Mouse (Mus musculus) gastrocnemius, postnatal 14 days (tissue): ENCODE data around the gene Gm42421. TPM values are rescaled to one million over a fixed set of nuclear protein-coding genes. Genes with fewer than 3 reads are reported as not detected.

Experiments used
- DNase-seq: peaks from one replicate; pipeline ENCODE4 v3.0.0; 2021; ENCODE audit warnings: mixed read lengths
- intact Hi-C: fragments of 180-260 bp; cut with DNase I; formaldehyde crosslinking; loops from one replicate; pipeline ENCODE4 v1.15.1; 2025; ENCODE audit warnings: low total_unique reads
- total RNA-seq, 2 experiments: library from RNA; stranded (reverse); gene quantifications; 2 replicates each; pipeline ENCODE4 v1.2.3; 2021

The Gm42421 gene
- total RNA-seq, 2 experiments from 2014 or later, result not detected

- DNase-seq, result no peak
- intact Hi-C loops, result no loop called here
Observed at GRCm38 (mm10) chr5:143932831-143933230, 4.9 kb downstream of the Gm42421 start, which contains the start of gene Rsph10b. Gene Rsph10b, plus strand, starts transcription at chr5:143933035.

DNA sequence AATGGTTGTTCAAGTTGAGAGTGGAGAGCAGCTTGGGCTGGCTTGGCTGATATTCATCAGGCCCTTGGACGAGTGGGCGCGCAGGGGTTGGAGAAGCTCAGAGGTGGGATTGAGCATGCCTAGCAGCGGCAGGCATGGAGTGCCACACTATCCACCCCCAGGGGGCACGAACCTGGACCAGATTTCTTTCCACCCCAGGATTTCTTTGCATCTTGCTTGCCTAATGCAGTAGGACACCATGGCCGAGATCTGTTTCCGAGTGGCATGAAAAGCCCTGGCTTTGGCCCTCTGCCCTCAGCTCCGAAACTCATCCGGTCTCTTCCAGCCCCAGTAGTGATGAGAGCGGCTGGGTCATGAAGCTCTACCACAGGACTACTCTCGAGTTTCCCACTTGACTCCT lies 5.4 kb downstream of the Gm42421 start:
- intact Hi-C loops, result no loop called here
- no peak for DNase-seq

DNA sequence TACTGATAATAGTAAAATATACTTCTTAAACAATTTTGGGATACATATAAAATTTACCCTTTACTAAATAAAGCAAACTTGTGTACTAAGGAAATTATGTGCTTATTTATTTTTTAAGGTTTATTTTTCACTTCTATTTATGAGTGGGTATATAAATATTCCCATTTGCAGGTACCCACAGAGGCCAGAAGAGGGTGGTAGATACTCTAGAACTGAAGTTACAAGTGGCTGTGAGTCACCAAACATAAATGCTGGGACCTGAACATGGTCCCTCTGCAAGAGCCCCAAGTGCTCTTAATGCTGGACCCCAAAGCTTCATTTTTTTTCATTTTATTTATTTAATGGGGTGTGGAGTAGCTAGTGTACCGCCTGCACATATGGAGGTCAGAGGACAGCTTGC lies 5.9 kb downstream of the Gm42421 start:
- intact Hi-C loops, result no loop called here
- DNase-seq, result no peak

DNA sequence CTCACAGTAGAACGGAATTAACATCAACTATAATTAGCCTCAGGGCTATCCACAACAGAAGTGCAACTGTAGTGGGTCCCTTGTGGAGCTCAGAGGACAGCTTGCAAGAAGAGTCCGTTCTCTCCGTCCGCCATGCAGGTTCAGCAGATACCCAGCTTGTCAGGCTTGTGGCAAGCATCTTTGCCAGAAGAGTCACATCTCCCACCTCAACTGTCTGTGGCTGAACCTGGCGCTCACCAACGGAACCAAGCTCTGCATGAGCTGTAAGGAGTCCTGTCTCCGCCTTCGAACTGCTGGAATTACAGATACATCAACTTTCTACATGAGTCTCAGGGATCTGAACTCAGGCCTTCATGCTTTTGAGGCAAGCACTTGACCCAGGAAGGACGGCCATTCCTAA lies 8.2 kb downstream of the Gm42421 start:
- intact Hi-C loops, result no loop called here
- DNase-seq, result no peak

GRCm38 (mm10) chr5:143941588-143941987 lies 13.6 kb downstream of the Gm42421 start:
- DNase-seq, result no peak
- intact Hi-C loops, result no loop called here

GRCm38 (mm10) chr5:143943231-143944125 lies 15.5 kb downstream of the Gm42421 start:
- intact Hi-C loops, result no loop called here
- no peak for DNase-seq

DNA sequence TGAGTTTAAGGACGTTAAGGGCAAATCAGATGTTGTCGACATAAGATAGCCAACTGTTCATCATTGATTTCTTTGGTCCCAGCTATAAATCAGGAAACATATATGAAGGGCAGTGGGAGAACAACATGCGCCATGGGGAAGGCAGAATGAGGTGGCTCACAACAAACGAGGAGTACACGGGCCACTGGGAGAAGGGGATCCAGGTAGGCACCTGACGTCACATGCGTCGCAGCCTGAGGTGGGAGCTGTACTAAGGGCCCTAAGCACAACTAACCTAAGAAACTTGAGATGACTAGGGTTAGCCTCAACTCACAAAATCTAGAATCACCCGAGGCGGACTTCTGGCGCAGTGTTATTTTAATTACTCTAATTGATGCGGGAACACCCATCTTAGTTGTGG lies 20.4 kb downstream of the Gm42421 start:
- intact Hi-C loops, result no loop called here
- no peak for DNase-seq

GRCm38 (mm10) chr5:143950016-143950415 lies 22.0 kb downstream of the Gm42421 start:
- no peak for DNase-seq
- intact Hi-C loops, result no loop called here

- intact Hi-C loops, result no loop called here
- DNase-seq, result no peak
Observed at GRCm38 (mm10) chr5:143957101-143957500, 29.1 kb downstream of the Gm42421 start.

DNA sequence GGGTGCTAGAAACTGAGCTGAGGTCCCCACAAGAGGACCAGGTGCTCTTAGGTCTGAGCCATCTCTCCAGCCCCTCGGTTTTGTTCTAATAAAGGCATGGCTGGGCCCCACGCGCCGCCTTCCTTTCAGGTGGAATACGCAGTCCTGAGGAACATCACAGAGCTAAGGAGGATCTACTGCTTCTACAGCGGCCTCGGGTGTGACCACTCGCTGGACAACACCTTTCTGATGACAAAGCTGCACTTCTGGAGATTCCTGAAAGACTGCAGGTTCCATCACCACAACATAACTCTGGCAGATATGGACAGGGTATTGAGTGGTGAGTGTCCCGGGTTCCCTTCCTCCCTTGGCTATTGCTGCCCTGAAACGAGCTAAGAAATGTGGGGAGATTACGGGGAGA lies 31.6 kb downstream of the Gm42421 start:
- intact Hi-C loops, result no loop called here
- no peak for DNase-seq

GRCm38 (mm10) chr5:143961176-143961575 lies 33.2 kb downstream of the Gm42421 start:
- no peak for DNase-seq
- intact Hi-C loops, result no loop called here

- intact Hi-C loops, result no loop called here
- no peak for DNase-seq
Observed at GRCm38 (mm10) chr5:143965586-143966345, 37.8 kb downstream of the Gm42421 start.

- no peak for DNase-seq
- intact Hi-C loops, result no loop called here
Observed at GRCm38 (mm10) chr5:143966671-143967070, 38.7 kb downstream of the Gm42421 start.

DNA sequence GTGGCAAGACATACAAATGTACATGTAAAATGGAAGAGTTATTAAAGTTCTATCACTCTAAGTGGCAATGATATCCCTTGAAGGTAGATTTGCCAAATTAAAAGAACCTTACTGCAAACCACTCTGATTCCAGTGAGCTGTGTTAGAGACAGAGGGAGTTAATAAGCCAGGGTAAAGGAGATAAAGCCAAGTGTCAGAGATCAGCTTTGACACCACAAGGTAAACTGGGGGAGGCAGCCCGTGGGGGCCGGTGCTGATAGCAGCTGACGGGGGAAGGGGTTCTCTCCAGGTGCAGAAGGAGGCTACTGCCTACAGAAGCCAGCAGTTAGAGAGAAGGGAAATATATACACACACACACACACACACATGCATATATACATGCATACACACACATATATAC lies 44.7 kb downstream of the Gm42421 start:
- DNase-seq, result no peak
- intact Hi-C loops, result no loop called here

- intact Hi-C loops, result no loop called here
- DNase-seq, result peak; percentile 79
Observed at GRCm38 (mm10) chr5:143974931-143975630, 47.1 kb downstream of the Gm42421 start.

DNA sequence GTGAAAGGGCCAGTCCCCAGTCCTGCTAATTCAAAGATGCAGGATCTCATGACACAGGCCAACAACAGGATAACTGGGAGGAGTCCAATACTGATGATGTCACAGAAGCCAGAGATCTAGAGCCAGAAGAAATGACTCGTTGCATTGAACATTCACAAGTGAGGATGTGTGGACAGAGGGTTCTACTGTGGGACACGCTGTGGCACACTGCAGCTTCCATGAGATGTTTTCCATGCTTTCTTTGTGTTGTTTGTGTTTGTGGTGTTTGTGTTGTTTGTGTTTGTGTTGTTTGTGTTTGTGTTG lies 47.6 kb downstream of the Gm42421 start:
- intact Hi-C loops, result no loop called here
- no peak for DNase-seq

DNA sequence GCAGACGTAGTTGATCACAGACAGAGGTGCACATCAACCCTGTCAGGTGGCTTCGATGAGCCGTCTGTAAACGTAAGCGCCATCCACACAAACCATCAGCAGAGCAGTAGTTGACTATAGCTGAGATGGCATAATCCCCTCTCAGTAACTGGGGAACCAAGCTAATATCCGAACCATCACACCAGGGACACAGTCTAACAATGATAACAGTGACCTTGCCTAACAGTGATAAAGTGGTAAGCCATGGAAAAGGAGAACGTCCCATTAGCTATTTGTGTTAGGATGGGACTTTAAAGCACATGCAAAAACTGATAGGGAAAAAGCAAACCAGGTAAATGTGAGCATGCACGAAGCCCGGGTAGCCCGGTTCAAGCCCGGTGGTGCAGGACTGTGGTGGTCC lies 48.3 kb downstream of the Gm42421 start:
- DNase-seq, result no peak
- intact Hi-C loops, result no loop called here

- no peak for DNase-seq
- intact Hi-C loops, result no loop called here
Observed at GRCm38 (mm10) chr5:143976726-143977431, 48.9 kb downstream of the Gm42421 start.

- DNase-seq, result no peak
- intact Hi-C loops, result no loop called here
Observed at GRCm38 (mm10) chr5:143980858-143981257, 52.9 kb downstream of the Gm42421 start.

- intact Hi-C loops, result no loop called here
- no peak for DNase-seq
Observed at GRCm38 (mm10) chr5:143982361-143982760, 54.4 kb downstream of the Gm42421 start.
